Mouse (Mus musculus) lung, adult 2 months (tissue): ENCODE measurements around the gene Otogl. TPM values are rescaled to one million over a fixed set of nuclear protein-coding genes. Genes with fewer than 3 reads are reported as not detected.

Source experiments
- DNase-seq: peaks from one replicate; pipeline ENCODE4 v3.0.0; 2022
- H3K4me1 ChIP-seq: fragments of 200-500 bp; 2 replicates; pipeline ENCODE4 v1.6.1; 2011; ENCODE audit warnings: low read length; ENCODE audit not compliant: control insufficient read depth, insufficient read depth
- H3K4me3 ChIP-seq: fragments of 200-500 bp; replicated peaks from 2 replicates; pipeline ENCODE3; 2011; ENCODE audit warnings: low read depth, mild to moderate bottlenecking, control low read depth, low read length; ENCODE audit errors: extremely low read depth
- CTCF ChIP-seq: fragments of 200-500 bp; IDR thresholded peaks from 2 replicates; pipeline ENCODE4 v1.5.1; 2011; ENCODE audit warnings: mild to moderate bottlenecking, low read length, control low read depth; ENCODE audit not compliant: insufficient read depth
- POLR2A ChIP-seq: fragments of 200-500 bp; IDR thresholded peaks from 2 replicates; pipeline ENCODE4 v1.6.1; 2011; ENCODE audit warnings: low read depth, mild to moderate bottlenecking, control low read depth, low read length, borderline replicate concordance; ENCODE audit errors: extremely low read depth
- WGBS: fragments of 180-500 bp; shearing (Covaris S2); methylation state at CpG from one replicate; pipeline ENCODE4 v1.1.7; 2018; 5-methylcytosine and 5-hydroxymethylcytosine counted together
- polyA plus RNA-seq: library from polyadenylated mRNA; depleted of rRNA; stranded (reverse); fragments of >200 nt; gene quantifications from 2 replicates; pipeline ENCODE4 v1.2.3, GENCODE M21; 2012; rRNA removed

The Otogl gene
- polyA plus RNA-seq, 1 experiment: 0.06 TPM

GRCm38 (mm10) chr10:107719806-107720205 lies 192.1 kb downstream of the Otogl start, which contains the start of gene Ptprq:
Gene Ptprq, minus strand, starts transcription at chr10:107720051.
- TF ChIP-seq POLR2A (no peak), CTCF (no peak)
- no peak within 1 kb of the TSS for H3K4me3 ChIP-seq
- DNase-seq: no peak
- no peaks in the 10 kb centered on the region for H3K4me1 ChIP-seq
- 65% methylated on average over 1 of the region's 1 CpGs for WGBS

Other genes starting within 250 kb of the Otogl start
- gene Ptprq, start 192.1 kb downstream of the Otogl start, polyA plus RNA-seq: 0.05 and 0.13 TPM in 2 replicates